Mouse (Mus musculus) testis, postnatal 14 days (tissue): Measurements from ENCODE around the gene Usp49.
"Not testable (repeated sequence)": the region's sequence is repeated elsewhere in the genome, so short reads cannot be mapped to it uniquely, and the experiment has no call there.

ENCODE experiments used
- DNase-seq: peaks from one replicate; pipeline ENCODE4 v3.0.0; 2021; ENCODE audit warnings: low spot score

Usp49 gene

DNA sequence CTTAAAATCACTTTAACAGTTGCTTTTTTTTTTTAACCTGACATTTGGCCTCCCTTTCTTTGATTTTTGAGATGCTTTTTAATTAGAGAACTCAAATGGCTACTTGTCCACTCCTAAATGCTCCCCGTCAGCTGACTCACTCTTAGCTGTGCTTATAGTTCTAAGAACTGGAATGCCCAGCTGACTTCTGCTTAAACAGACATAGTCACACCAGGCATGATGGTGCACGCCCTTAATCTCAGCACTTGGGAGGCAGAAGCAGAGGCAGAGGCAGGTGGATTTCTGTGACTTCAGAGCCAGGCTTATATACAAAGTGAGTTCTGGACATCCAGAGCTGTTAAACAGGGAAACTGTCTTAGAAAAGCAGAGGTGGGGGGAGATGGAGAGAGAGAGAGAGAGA, 21.5 kb downstream of the Usp49 start:
- DNase-seq: no peak

DNA sequence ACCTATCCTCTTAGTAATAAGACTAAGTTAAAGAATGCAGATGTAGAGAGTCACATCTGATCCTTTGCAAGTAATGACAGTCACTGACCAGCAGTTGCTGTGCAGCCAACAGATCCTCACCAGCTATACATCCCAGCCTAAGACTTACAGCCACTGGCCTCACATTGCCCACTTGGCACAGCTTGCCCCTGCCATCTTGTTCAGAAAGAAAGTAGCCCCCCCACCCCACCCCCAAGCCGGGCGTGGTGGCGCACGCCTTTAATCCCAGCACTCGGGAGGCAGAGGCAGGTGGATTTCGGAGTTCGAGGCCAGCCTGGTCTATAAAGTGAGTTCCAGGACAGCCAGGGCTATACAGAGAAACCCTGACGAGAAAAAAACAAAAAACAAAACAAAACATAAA, 23.9 kb downstream of the Usp49 start:
- not testable (repeated sequence) for DNase-seq

DNA sequence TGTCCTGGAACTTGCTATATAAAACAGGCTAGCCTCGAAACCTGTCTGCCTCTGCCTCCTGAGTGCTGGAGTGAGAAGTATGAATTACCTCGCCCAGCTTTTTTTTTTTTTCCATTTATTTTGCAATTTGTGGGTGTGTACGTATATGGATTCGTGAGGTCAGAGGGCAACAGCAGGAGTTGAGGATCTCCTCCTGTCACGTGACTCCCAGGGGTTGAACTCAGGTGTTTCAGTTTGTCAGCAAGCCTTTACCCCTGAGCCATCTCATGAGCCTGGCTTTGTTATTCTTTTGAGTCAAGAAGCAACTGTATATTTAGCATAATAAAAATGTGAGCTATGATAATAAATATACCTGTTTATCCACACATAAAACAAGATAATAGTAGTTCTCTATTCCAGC, 25.2 kb downstream of the Usp49 start:
- no peak for DNase-seq

DNA sequence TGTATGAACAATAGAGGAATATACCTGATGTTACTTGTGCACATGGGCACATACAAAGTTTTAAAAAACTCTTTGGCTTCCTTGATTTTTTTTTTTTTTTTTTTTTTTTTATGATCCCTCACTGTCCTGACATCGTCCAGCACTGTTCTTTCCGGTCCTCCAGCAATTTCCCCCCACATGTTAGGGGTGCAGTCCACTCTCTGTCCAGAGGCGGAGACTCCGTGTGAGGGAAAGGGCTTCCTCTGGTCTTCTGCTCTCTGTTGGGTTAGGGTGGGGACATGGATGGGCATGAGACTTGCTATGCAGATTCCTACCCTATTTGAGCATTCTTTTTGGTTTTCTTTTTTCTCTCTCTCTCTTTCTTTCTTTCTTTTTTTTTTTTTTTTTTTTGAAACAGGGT, 27.4 kb downstream of the Usp49 start:
- DNase-seq: no peak

DNA sequence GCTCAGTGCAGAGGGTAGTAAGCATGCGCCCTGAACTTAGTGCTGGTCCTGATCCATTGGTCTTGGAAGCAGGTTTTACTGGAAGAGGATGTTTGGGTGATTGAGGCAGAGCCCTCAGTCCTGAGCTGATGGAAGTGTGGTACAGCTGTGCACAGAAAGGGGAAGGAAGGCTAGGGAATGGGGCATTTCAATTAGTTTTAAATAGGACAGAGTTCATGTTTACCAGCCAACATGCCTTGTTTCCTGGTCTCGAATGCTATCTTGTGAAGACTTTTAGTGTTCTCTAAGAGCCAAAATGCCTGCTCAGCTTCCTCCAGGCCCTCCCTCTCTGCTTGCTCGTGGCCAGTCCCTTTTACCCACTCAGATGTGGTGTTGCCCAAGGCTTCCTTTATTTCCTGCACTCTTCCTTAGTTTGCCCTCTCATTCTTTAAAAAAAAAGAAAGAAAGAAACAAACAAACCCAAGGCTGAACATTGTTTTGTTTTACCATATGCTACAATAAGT, 28.3 kb downstream of the Usp49 start:
- DNase-seq: no peak

DNA sequence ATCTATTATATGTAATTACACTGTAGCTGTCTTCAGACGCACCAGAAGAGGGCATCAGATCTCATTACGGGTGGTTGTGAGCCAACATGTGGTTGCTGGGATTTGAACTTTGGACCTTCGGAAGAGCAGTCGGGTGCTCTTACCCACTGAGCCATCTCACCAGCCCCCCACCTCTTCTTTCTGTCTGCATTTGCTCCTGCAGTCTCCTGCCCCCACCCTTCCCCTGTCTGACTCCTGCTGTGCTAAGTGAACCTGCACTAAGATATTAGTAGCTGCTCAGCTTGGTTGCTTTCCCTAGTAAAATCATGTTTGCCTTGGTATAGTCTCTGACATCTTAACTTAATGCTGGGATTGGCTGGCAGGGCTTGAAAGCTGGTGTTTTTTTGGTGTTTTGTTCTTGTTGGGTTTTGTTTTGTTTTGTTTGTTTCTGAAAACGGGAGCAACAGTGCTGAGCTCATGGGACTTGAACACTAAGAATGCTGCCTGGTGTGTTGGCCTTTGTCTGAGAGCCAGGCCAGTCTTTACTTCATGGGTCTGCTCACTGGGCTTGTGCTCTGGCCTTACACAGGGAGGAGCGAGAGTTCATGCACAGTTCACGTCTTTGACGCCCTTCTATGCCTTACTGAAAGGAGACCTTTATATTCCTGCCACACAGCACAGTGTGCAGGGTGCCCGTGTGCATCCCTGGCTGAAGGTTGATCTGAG, 32.7 kb downstream of the Usp49 start:
- no peak for DNase-seq

DNA sequence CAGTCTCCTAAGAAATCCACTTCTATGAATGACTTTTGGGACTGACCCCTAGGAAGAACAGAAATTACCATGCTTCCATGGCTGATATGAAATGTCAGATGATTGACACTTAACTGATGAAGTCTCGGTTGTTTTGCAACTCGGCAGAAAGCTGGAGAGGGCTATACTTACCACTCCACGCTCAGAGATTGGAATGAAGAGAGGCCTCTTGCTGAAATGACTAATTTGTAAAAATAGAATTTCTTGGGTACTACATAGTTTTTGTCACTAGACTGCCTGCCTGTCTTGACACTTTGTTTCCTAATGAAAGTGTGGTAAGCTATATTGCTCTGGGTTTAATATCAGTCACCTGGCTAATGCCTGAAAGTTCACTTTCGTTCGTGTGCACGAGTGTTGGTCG, 34.0 kb downstream of the Usp49 start:
- no peak for DNase-seq

DNA sequence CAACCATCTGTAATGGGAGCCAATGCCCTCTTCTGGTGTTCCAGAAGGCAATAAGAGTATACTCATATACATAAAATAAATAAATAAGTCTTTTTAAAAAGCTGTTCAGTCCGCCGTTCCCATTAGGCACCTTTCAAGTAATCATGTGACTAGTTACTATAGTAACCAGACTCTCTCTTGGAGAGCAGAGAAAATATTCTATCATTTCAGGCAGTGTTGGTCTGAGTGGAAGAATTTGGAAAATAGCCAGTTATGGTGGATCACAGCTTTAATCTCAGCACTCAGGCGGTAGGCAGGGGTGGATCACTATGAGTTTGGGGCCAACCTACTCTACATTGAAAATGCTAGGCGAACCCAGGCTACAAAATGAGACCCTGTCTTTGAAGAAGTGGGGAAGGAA, 38.7 kb downstream of the Usp49 start:
- DNase-seq: no peak

DNA sequence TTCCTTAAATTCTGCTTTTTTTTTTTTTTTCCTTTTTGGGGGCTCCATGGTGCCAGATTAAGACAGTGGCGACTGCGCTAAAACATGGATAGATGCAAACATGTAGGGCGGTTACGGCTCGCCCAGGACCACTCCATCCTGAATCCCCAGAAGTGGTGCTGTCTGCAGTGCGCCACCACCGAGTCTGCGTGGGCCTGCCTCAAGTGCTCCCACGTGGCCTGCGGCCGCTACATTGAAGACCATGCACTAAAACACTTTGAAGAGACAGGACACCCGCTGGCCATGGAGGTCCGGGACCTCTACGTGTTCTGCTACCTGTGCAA, 41.5 kb downstream of the Usp49 start:
- DNase-seq: no peak

DNA sequence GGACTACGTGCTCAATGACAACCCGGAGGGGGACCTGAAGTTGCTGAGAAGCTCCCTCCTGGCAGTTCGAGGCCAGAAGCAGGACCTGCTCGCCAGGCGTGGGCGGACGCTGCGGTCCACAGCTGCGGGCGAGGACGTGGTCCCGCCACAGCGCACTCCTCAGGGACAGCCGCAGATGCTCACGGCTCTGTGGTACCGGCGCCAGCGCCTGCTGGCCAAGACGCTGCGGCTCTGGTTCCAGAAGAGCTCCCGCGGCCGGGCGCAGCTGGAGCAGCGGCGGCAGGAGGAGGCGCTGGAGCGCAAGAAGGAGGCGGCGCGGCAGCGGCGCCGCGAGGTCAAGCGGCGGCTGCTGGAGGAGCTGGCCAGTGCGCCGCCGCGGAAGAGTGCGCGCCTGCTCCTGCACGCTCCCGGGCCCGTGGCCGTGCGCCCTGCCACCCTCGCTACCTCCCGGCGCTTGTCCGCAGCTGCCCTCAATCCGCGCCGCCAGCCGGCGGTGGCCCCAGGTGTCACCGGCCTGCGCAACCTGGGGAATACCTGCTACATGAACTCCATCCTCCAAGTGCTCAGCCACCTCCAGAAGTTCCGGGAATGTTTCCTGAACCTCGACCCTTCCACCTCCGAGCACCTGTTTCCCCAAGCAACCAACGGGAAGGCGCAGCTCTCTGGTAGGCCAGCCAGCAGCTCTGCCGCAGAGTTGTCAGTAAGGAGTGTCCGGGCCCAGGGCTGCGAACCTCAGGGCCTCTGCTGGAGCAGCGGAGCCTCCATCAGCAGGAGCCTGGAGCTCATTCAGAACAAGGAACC, 42.0 kb downstream of the Usp49 start:
- peak; percentile 65 for DNase-seq

DNA sequence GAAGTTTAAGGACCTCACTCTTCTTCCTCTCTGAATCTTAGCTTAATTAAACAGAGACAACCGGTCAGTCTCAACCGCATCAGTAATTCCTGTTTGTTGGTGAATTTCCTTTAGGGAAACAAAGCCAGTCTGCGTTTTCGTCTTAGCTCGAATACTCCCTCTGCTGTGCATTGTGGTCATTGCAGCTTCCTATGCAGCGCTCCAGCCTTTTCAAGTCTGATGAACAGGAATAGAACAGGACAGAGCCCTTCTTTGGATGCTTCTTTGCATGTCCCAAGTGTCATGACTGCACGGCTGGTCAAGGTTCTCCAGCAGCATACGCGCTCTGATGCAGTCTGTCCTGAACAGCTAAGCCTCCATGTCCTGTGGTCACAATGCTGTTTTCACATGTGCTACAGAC, 46.1 kb downstream of the Usp49 start:
- no peak for DNase-seq

DNA sequence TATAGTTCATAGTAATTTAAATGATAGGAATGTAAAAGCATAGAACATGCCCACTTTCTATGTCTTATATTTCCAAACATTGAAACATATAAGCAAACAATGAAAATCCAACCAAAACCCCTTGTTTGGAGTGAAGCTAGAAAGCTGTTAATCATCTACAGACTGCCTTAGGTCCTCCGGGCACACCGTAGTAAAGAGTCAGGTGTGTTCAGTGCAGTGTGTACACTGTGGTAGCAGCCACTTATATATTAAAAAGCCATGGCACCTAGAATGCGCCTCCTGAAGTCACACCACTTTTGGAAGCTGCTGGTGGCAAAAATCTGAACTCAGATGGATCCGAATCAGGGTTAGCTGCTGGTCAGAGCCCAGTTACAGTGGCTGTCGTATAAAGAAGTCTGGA, 47.7 kb downstream of the Usp49 start:
- DNase-seq: no peak

DNA sequence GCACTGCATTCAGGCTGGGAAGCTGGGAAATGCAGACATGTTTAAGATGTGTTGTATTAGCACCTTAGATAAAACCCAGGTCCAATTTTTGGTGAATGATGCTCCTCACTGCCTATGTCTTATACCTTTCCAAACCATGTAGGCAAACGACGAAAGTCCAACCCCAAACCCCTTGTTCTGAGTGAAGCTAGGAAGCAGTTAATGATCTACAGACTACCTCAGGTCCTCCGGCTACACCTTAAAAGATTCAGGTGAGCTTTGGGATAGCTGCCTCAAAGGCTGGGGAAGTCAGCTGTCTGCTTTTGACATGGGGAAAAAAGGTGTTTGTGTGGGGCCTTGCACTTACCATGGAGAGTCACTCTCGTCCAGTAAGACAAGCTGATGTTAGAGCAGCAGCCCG, 48.2 kb downstream of the Usp49 start:
- no peak for DNase-seq

DNA sequence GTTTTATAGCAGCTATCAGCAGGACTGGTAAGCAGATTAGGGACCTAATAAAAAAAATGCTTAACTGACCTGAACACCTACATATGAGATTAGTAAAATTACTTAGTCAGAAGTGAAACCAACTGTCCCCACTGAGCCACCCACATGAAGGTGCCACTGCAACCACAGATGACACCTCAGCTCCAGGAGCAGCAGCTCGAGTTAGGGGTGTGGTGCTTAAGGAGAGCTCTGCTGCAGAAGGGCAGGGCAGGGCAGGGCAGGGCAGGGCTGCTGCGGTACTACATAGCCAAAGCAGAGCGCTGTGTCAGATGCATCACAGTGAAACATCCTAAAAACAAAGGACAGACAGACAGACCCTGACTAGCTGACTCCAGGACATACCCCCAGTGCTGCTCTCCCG, 52.3 kb downstream of the Usp49 start:
- no peak for DNase-seq

DNA sequence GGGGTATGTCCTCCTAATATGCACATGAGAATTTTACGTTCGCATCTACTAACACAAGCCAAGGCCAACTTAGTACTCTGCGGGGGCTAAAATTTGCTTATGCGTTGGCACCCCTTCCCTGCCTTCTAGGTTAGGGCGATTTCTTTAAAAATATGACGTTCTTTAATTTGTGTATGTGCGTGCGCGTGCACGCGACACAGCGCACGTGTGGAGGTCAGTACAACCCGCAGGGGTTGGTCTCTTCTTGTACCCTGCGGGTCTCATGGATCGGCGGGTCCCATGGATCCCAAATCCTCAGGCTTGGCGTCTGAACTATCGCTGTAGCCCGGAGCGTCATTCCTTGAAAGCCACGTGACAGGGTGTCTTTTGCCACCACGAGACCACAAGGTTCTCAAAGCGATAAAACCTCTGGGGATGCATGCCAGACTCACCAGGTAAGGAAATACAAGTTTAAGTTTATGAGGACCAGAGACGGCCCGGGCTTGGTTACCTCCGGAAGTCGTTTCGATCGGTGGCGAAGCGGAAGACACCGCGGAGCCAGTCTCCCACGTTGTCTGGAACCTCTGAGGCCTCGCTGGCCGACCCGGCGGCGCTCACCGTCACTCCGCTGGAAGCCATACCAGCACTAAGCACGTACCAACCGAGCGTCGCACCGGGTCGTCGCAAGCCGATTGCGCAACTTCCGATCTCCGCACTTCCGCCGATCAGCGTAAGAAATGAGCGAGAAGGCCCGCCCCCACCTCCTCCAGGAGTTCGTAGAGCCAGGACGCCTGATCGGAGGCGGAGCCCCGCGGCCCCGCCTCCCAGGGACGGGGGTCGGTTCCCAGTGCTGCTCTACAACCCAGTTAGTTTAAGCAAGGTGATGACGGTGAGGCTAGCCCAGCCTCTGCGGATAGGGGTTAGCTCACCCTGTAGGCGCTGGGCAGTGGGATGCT, 57.2 kb downstream of the Usp49 start:
- peak; percentile 93 for DNase-seq

DNA sequence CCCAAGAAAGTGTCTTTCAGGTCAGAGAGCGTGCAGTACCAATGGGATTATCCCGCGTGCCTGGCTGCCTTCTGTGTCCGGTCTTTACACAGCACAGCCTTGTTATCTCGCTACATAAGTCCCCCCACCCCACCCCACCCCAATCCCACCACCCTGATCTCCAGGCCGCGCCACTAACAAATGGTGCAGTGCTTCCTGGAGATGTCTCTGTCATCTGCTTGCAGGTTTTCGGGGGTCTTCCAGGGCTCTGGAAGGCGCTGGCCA, 57.8 kb downstream of the Usp49 start, which contains the start of gene Tomm6:
TSS of gene Tomm6 (minus strand) at position 43 of the 264 bp plus-strand sequence.
- no peak for DNase-seq

DNA sequence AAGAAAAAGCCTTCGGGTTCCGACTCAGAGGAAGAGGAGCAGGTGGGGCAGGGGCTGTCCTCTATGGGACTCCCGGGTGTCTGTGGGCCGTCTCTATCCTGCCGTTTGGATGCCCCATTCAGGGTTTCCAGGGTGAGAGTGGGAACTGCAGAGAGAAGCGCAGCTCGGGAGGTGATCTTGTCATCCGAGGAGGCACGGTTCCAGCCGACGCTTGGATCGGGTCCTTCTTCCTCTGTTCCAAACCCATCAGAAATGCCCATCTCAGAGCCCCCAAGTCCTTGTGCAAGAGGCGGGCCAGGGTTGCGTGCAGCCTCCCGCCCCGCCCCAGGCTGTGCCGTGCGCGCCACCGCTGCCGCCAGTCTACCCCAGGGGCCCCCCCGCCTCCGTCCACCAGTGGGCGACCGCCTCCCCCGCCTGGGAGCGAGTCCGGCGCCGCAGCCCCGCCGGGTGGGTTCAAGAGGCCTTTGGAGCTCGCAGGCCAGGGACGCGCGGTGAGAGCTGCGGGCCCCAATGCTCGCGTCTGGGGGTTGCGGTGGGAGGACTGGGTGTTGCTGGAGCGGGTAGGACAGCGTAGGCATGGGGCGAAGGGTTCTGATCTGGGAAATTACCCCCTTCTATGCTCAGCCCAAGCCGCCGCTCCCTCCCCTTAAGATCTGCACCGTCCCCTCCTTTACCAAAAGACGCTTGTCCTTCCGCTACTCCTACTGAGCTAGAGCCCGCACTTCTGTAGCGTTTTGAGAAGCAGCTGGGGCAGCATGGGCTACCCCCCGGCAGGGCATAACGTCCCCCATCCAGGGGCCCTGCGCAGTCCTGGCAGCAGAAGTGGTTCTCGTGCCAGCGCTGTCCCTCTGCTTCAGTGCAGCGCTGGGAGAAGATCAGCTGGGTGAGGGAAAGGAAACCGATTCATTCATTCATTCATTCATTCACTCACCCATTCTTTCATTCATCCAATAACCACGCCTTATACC, 58.4 kb downstream of the Usp49 start, which contains the start of gene Frs3:
TSS of gene Frs3 (plus strand) at position 423 of the 968 bp plus-strand sequence.
- peak; percentile 54 for DNase-seq

DNA sequence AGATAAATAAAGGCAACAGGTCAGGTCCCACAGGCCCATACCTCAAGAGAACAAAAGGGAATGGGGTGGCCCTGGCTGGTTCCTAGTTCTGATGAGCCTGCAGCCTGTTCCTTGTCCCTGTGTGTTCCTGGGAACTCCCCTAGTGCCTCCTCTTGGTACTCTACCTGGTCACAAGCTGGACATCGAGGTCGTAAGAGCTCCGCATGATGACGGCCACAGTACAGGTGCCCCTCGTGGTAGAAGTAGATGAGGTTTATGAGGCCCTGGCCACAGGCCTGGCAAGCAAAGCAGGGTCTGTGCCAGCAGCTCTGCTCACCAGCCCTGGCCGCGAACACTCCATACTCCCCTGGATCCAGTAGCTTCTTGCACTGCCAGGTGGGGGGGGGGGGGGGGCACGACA, 59.4 kb downstream of the Usp49 start:
- DNase-seq: no peak

DNA sequence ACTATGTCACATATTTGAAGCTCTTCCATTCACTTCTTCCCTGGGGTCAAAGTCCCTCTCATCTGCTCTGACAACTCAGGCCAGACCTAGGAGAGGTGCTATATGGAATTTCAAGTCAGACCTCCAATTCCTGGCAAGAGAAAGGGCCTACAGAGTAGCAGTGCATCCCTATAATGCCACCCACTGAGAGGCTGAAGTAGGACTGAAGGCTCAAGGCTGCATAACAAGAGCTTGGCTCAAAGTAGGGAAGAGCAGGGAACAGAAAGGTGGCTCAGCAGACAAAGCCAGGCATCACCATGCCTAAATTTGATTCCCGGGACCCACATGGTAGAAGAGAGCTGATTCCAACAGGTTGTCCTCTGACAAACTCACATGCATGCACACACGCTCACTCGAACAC, 61.2 kb downstream of the Usp49 start:
- DNase-seq: no peak

DNA sequence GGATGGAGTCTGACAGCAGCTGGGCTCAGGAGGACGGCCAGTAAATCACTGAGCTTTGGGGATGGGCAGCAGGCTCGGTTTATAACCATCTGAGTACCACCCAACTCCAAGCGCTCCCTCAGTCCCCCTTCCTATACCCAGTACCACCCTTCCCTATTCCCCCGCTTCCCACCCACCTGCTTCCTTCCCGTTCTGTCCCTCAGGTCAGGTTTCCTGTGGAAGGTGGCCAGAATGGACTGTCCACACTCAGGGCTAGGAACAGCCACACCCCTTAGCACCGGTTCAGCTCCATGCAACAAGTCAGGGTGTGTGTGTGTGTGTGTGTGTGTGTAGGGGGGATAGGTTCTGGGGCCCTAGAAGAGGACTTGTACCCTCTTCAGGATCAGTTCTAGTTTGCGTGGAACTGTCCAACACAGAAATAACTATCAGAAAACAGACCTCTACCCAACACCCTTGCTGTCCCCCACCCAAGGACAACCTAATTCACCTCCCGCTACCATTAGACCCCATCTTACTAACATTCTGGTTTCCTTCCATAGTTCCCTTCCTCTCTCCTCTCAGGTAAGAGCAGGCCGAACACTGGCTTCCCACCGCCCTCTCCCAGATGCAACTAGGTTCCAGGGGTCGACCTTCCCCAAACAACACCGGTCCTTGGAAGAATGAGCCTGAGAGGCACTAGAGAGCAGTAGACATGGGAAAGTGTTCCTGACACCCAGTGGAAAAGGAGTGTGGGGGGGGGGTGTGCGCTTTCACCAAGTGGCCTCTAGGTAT, 63.4 kb downstream of the Usp49 start:
- no peak for DNase-seq

DNA sequence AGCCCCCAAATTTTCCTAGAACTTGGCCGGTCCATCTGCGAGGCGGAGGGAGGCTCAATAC, 63.8 kb downstream of the Usp49 start, which contains the start of gene Gm21981:
TSS of gene Gm21981 (minus strand) at position 14 of the 61 bp plus-strand sequence.
- DNase-seq: no peak
